Mouse (Mus musculus): ENCODE data around the gene Defb45.

- TF ChIP-seq CTCF (IDR thresholded peaks at IDR 0.05; ENCODE audit: low read depth) (no peak), EP300 (IDR thresholded peaks at IDR 0.05; ENCODE audit: low read depth) (no peak)
Observed at GRCm38 (mm10) chr2:152580612-152581011, 18.6 kb downstream of the Defb45 start.
